Mouse (Mus musculus): ENCODE data around the gene Nhlrc2. TPM values are rescaled to one million over a fixed set of nuclear protein-coding genes. Genes with fewer than 3 reads are reported as not detected.

Nhlrc2 gene
- polyA plus RNA-seq, 1 experiment from 2014 or later = 21.4 TPM

- H3K4me3 ChIP-seq (ENCODE audit: low read depth, low read length) = no peak overlapping the region
- ATAC-seq (ENCODE audit: insufficient read depth) = no peak
- no peaks in the 10 kb centered on the region; the same call in 1 of the 2 replicates for H3K4me1 ChIP-seq (ENCODE audit: insufficient read depth)
- no peak for TF ChIP-seq CTCF (IDR thresholded peaks at IDR 0.05; ENCODE audit: low read depth)
- H3K4me2 ChIP-seq = no peak overlapping the region
- no peak overlapping the region for H3K27ac ChIP-seq (ENCODE audit: low read depth)
- H3K9me3 ChIP-seq (ENCODE audit: low read depth, low read length) = no peaks in the 10 kb centered on the region
- no peak for DNase-seq
- 85% methylated on average over 5 of the region's 5 CpGs for WGBS
- no peak overlapping the region for H3K9ac ChIP-seq
- H3K36me3 ChIP-seq (ENCODE audit: insufficient read depth) = peaks cover 45% of the 10 kb centered on the region
- H3K27me3 ChIP-seq (ENCODE audit: insufficient read depth, low read length) = no peaks in the 10 kb centered on the region
These were observed 33.9 kb downstream of the Nhlrc2 start for GRCm38 (mm10) chr19:56581981-56582380.

DNA sequence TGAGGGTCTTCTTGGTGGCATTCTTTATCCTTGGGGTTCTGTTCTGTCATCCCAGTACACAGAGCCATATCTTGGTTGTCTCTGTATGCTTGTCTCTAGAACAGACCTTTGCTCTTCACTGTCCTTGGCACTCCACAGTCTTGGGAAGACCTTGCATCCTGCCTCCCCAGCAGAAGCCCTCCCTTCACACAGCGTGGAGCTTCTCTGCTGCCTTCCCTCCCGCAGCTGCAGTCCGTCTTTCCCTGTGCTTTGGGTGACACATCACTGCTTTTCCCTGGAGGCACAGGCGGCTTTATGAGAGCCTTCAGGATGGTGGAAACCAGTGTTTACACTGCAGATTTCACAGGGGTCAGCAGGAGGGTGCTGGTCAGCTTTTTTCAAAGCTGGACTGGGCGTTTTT, 35.7 kb downstream of the Nhlrc2 start:
- ATAC-seq (ENCODE audit: insufficient read depth) (no peak), DNase-seq (peak; percentile 42)
- Histone ChIP-seq H3K27me3 (ENCODE audit: insufficient read depth, low read length) (no peaks in the 10 kb centered on the region), H3K9me3 (ENCODE audit: low read depth, low read length) (no peaks in the 10 kb centered on the region), H3K4me3 (ENCODE audit: low read depth, low read length) (no peak overlapping the region), H3K4me1 (ENCODE audit: insufficient read depth) (no peaks in the 10 kb centered on the region; the same call in 1 of the 2 replicates), H3K27ac (ENCODE audit: low read depth) (no peak overlapping the region), H3K36me3 (ENCODE audit: insufficient read depth) (peaks cover 39% of the 10 kb centered on the region), H3K9ac (no peak overlapping the region), H3K4me2 (no peak overlapping the region)
- TF ChIP-seq CTCF (IDR thresholded peaks at IDR 0.05; ENCODE audit: low read depth) = no peak
- WGBS = 33% methylated on average over 5 of the region's 5 CpGs

DNA sequence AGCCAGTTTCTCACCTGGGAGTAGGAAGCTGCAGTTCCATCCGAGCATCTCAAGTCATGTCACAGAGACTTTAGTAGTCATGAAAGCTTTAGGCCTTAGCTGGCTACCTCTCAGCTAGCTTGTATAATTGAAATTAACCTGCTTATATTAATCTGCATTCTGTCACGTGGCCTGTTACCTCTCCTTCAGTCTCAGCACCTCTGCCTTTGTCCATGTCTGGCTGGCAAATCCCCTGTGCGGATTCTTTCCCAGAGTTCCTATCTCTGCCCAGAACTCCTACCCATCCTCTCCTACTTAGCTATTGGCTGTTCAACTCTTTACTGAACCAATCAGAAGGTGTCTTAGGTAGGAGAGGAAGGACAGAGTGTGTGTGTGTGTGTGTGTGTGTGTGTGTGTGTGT, 36.2 kb downstream of the Nhlrc2 start:
- H3K4me3 ChIP-seq (ENCODE audit: low read depth, low read length) = no peak overlapping the region
- peaks cover 44% of the 10 kb centered on the region for H3K36me3 ChIP-seq (ENCODE audit: insufficient read depth)
- H3K27ac ChIP-seq (ENCODE audit: low read depth) = no peak overlapping the region
- H3K4me1 ChIP-seq (ENCODE audit: insufficient read depth) = no peaks in the 10 kb centered on the region; the same call in 1 of the 2 replicates
- no peak overlapping the region for H3K4me2 ChIP-seq
- no peaks in the 10 kb centered on the region for H3K27me3 ChIP-seq (ENCODE audit: insufficient read depth, low read length)
- WGBS = 75% methylated on average over 3 of the region's 3 CpGs
- no peak for DNase-seq
- no peak for ATAC-seq (ENCODE audit: insufficient read depth)
- no peak for TF ChIP-seq CTCF (IDR thresholded peaks at IDR 0.05; ENCODE audit: low read depth)
- H3K9me3 ChIP-seq (ENCODE audit: low read depth, low read length) = no peaks in the 10 kb centered on the region
- H3K9ac ChIP-seq = no peak overlapping the region

GRCm38 (mm10) chr19:56586320-56586719, 38.3 kb downstream of the Nhlrc2 start:
- ATAC-seq (ENCODE audit: insufficient read depth) (no peak), DNase-seq (no peak)
- Histone ChIP-seq H3K4me1 (ENCODE audit: insufficient read depth) (no peaks in the 10 kb centered on the region; the same call in 1 of the 2 replicates), H3K4me2 (no peak overlapping the region), H3K36me3 (ENCODE audit: insufficient read depth) (peaks cover 51% of the 10 kb centered on the region), H3K27me3 (ENCODE audit: insufficient read depth, low read length) (no peaks in the 10 kb centered on the region), H3K9ac (no peak overlapping the region), H3K4me3 (ENCODE audit: low read depth, low read length) (no peak overlapping the region), H3K9me3 (ENCODE audit: low read depth, low read length) (no peaks in the 10 kb centered on the region), H3K27ac (ENCODE audit: low read depth) (no peak overlapping the region)
- 80% methylated on average over 8 of the region's 8 CpGs for WGBS
- no peak for TF ChIP-seq CTCF (IDR thresholded peaks at IDR 0.05; ENCODE audit: low read depth)

- Histone ChIP-seq H3K4me1 (ENCODE audit: insufficient read depth) (no peaks in the 10 kb centered on the region; the same call in 1 of the 2 replicates), H3K4me2 (no peak overlapping the region), H3K36me3 (ENCODE audit: insufficient read depth) (peaks cover 58% of the 10 kb centered on the region), H3K9me3 (ENCODE audit: low read depth, low read length) (no peaks in the 10 kb centered on the region), H3K27ac (ENCODE audit: low read depth) (0 out of 2 replicates have a peak overlapping the region, but pooled peaks have one; percentile 34), H3K9ac (no peak overlapping the region), H3K27me3 (ENCODE audit: insufficient read depth, low read length) (no peaks in the 10 kb centered on the region), H3K4me3 (ENCODE audit: low read depth, low read length) (no peak overlapping the region)
- DNase-seq (peak; percentile 37), ATAC-seq (ENCODE audit: insufficient read depth) (no peak)
- WGBS = 69% methylated on average over 6 of the region's 6 CpGs
- no peak for TF ChIP-seq CTCF (IDR thresholded peaks at IDR 0.05; ENCODE audit: low read depth)
These were observed 40.2 kb downstream of the Nhlrc2 start for GRCm38 (mm10) chr19:56588205-56588626.

DNA sequence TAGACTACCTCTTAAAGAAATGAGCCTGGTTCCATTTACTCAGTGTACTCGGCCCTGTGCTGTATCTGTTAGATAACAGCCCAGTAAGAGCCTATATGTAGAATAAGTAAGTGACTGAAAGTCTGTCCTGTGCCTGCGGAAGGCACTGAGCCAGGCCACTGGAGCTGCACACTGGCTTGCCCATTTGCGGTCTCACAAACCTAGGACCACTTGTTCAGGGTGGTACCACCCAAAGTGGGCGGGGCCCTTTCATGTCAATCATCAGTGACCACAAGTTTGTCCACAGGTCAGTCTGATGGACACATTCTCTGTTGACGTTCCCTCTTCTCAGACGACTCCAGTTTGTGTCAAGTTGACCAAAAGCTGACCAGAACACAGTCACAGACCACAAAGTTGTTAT, 40.9 kb downstream of the Nhlrc2 start:
- H3K36me3 ChIP-seq (ENCODE audit: insufficient read depth) = peaks cover 60% of the 10 kb centered on the region
- H3K27ac ChIP-seq (ENCODE audit: low read depth) = no peak overlapping the region
- ATAC-seq (ENCODE audit: insufficient read depth) (no peak), DNase-seq (no peak)
- 85% methylated on average over 6 of the region's 6 CpGs for WGBS
- no peaks in the 10 kb centered on the region for H3K4me1 ChIP-seq (ENCODE audit: insufficient read depth)
- no peak overlapping the region for H3K9ac ChIP-seq
- H3K4me2 ChIP-seq = no peak overlapping the region
- no peak for TF ChIP-seq CTCF (IDR thresholded peaks at IDR 0.05; ENCODE audit: low read depth)
- no peaks in the 10 kb centered on the region for H3K27me3 ChIP-seq (ENCODE audit: insufficient read depth, low read length)
- H3K9me3 ChIP-seq (ENCODE audit: low read depth, low read length) = no peaks in the 10 kb centered on the region
- H3K4me3 ChIP-seq (ENCODE audit: low read depth, low read length) = no peak overlapping the region

DNA sequence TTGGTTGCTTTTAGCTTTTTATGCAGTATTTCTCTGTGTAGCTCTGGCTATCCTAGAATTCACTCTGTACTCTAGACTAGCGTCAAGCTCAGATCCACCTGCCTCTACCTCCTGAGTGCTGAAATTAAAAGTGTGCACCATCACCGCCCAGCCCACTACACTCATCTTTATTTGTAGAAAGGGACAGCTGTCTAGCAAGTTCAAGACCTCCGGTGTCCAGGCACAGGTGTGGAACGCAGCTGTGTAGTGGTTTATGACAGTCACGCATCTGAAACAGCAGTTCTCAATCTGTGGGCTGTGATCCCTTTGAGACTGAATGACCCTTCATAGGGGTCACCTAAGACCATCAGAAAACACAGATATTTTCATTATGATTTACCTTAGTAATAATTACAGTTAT, 41.4 kb downstream of the Nhlrc2 start:
- TF ChIP-seq CTCF (IDR thresholded peaks at IDR 0.05; ENCODE audit: low read depth) = no peak
- Histone ChIP-seq H3K36me3 (ENCODE audit: insufficient read depth) (peaks cover 65% of the 10 kb centered on the region), H3K27ac (ENCODE audit: low read depth) (no peak overlapping the region), H3K9me3 (ENCODE audit: low read depth, low read length) (no peaks in the 10 kb centered on the region), H3K27me3 (ENCODE audit: insufficient read depth, low read length) (no peaks in the 10 kb centered on the region), H3K4me3 (ENCODE audit: low read depth, low read length) (no peak overlapping the region), H3K4me2 (no peak overlapping the region), H3K9ac (no peak overlapping the region), H3K4me1 (ENCODE audit: insufficient read depth) (no peaks in the 10 kb centered on the region)
- DNase-seq (no peak), ATAC-seq (ENCODE audit: insufficient read depth) (no peak)
- WGBS = 90% methylated on average over 5 of the region's 5 CpGs

- Histone ChIP-seq H3K9ac (no peak overlapping the region), H3K4me3 (ENCODE audit: low read depth, low read length) (no peak overlapping the region), H3K36me3 (ENCODE audit: insufficient read depth) (peaks cover 70% of the 10 kb centered on the region), H3K27me3 (ENCODE audit: insufficient read depth, low read length) (no peaks in the 10 kb centered on the region), H3K4me2 (no peak overlapping the region), H3K27ac (ENCODE audit: low read depth) (no peak overlapping the region), H3K9me3 (ENCODE audit: low read depth, low read length) (no peaks in the 10 kb centered on the region), H3K4me1 (ENCODE audit: insufficient read depth) (no peaks in the 10 kb centered on the region)
- DNase-seq = no peak
- no peak for TF ChIP-seq CTCF (IDR thresholded peaks at IDR 0.05; ENCODE audit: low read depth)
- ATAC-seq (ENCODE audit: insufficient read depth) = no peak
- WGBS = 86% methylated on average over 3 of the region's 3 CpGs
These were observed 42.2 kb downstream of the Nhlrc2 start for GRCm38 (mm10) chr19:56590250-56590649.
